16 mouse cellular contexts compared by ENCODE assay signal in genomic region chr10:126812243-126812755, GRCm38 (mm10).
DNase-seq lines count a peak whose midpoint lies in the region; ATAC-seq and TF ChIP-seq lines count a peak whose summit lies in the region.
"Had no signal": no experiment of that assay in that cellular context is flagged by ENCODE, and none has a peak within 500 bp of the region (broad histone marks: within the 10 kb centered on the region; RNA-seq: fewer than 3 reads in every experiment).

No protein-coding gene starts in this region.

- no peak overlapping the region for H3K9ac ChIP-seq in heart, postnatal 0 days (replicated peaks; ENCODE audit: low read depth, low read length)
- no peak overlapping the region for H3K9ac ChIP-seq in heart, adult 2 months (ENCODE audit: low read depth, low read length)
- H3K9ac ChIP-seq in lung, embryonic 16.5 days (ENCODE audit: low read length): no peak overlapping the region
- no peak overlapping the region for H3K9ac ChIP-seq in hindbrain, embryonic 14.5 days
- no peak overlapping the region for H3K9ac ChIP-seq in intestine, embryonic 16.5 days (ENCODE audit: low read depth, low read length)
- H3K9ac ChIP-seq: embryonic facial prominence, embryonic 12.5 days; kidney, embryonic 15.5 days; liver, embryonic 14.5 days had no signal

- H3K36me3 ChIP-seq in heart, postnatal 0 days (replicated peaks; ENCODE audit: control insufficient read depth, insufficient read depth, low read length): no peaks in the 10 kb centered on the region
- no peaks in the 10 kb centered on the region for H3K36me3 ChIP-seq in heart, adult 2 months (ENCODE audit: control insufficient read depth, insufficient read depth, low read length)
- H3K36me3 ChIP-seq in lung, embryonic 16.5 days (ENCODE audit: control insufficient read depth, insufficient read depth, low read length): no peaks in the 10 kb centered on the region
- no peaks in the 10 kb centered on the region for H3K36me3 ChIP-seq in hindbrain, embryonic 14.5 days (replicated peaks; ENCODE audit: control insufficient read depth, insufficient read depth)
- no peaks in the 10 kb centered on the region for H3K36me3 ChIP-seq in intestine, embryonic 16.5 days (ENCODE audit: control insufficient read depth, insufficient read depth, low read length)
- H3K36me3 ChIP-seq: embryonic facial prominence, embryonic 12.5 days; kidney, embryonic 15.5 days had no signal

- no peaks in the 10 kb centered on the region for H3K9me3 ChIP-seq in heart, postnatal 0 days (replicated peaks; ENCODE audit: control insufficient read depth, low read length)
- H3K9me3 ChIP-seq in lung, embryonic 16.5 days (ENCODE audit: control insufficient read depth, low read length): no peaks in the 10 kb centered on the region
- no peaks in the 10 kb centered on the region for H3K9me3 ChIP-seq in hindbrain, embryonic 14.5 days (ENCODE audit: control insufficient read depth, low read length)
- no peaks in the 10 kb centered on the region for H3K9me3 ChIP-seq in intestine, embryonic 16.5 days (ENCODE audit: control insufficient read depth, low read length)
- H3K9me3 ChIP-seq: embryonic facial prominence, embryonic 12.5 days; kidney, embryonic 15.5 days had no signal

- TF ChIP-seq CTCF in heart, postnatal 0 days (IDR thresholded peaks at IDR 0.05; ENCODE audit: low read depth): no peak
- no peak for TF ChIP-seq CTCF in heart, adult 2 months (IDR thresholded peaks at IDR 0.05)

- WGBS in heart, postnatal 0 days: 60% methylated on average over 7 of the region's 7 CpGs
- 43% methylated on average over 7 of the region's 7 CpGs for WGBS in heart, adult 2 months
- 58% methylated on average over 7 of the region's 7 CpGs for WGBS in lung, embryonic 16.5 days
- 66% methylated on average over 7 of the region's 7 CpGs for WGBS in hindbrain, embryonic 14.5 days
- 68% methylated on average over 7 of the region's 7 CpGs for WGBS in intestine, embryonic 16.5 days

- no peak for TF ChIP-seq EP300 in heart, postnatal 0 days (IDR thresholded peaks at IDR 0.05; ENCODE audit: low read depth)
- TF ChIP-seq EP300 in heart, adult 2 months (IDR thresholded peaks at IDR 0.05; ENCODE audit: insufficient read depth, low read depth, low read length): no peak

- no peaks in the 10 kb centered on the region for H3K27me3 ChIP-seq in heart, postnatal 0 days (ENCODE audit: control insufficient read depth, insufficient read depth, low read length)
- no peaks in the 10 kb centered on the region for H3K27me3 ChIP-seq in heart, adult 2 months (ENCODE audit: control insufficient read depth, insufficient read depth, low read length)
- H3K27me3 ChIP-seq in lung, embryonic 16.5 days (ENCODE audit: control insufficient read depth, insufficient read depth, low read depth, low read length): no peaks in the 10 kb centered on the region
- no peaks in the 10 kb centered on the region for H3K27me3 ChIP-seq in hindbrain, embryonic 14.5 days (ENCODE audit: control insufficient read depth, insufficient read depth, low read length)
- no peaks in the 10 kb centered on the region for H3K27me3 ChIP-seq in intestine, embryonic 16.5 days (replicated peaks; ENCODE audit: control insufficient read depth, insufficient read depth, low read length)
- H3K27me3 ChIP-seq: embryonic facial prominence, embryonic 12.5 days; kidney, embryonic 15.5 days had no signal

- no peak overlapping the region for H3K4me3 ChIP-seq in heart, postnatal 0 days (ENCODE audit: low read depth, low read length)
- H3K4me3 ChIP-seq in heart, adult 2 months: no peak overlapping the region
- no peak overlapping the region for H3K4me3 ChIP-seq in lung, embryonic 16.5 days (ENCODE audit: low read length)
- no peak overlapping the region for H3K4me3 ChIP-seq in hindbrain, embryonic 14.5 days (replicated peaks; ENCODE audit: low read length)
- no peak overlapping the region for H3K4me3 ChIP-seq in intestine, embryonic 16.5 days (ENCODE audit: low read length)
- H3K4me3 ChIP-seq: embryonic facial prominence, embryonic 12.5 days; gastrocnemius, adult 2 months; kidney, embryonic 15.5 days had no signal

- H3K79me2 ChIP-seq in heart, adult 2 months (replicated peaks; ENCODE audit: control insufficient read depth, insufficient read depth, low read length): no peaks in the 10 kb centered on the region

- ATAC-seq in heart, postnatal 0 days (ENCODE audit: insufficient read depth, low read depth): peak; percentile 49; the same call in 1 of the 2 replicates
- ATAC-seq in lung, embryonic 16.5 days (ENCODE audit: low read depth): peak; percentile 58; the same call in 1 of the 2 replicates
- ATAC-seq in hindbrain, embryonic 14.5 days (ENCODE audit: low FRiP score): peak; percentile 25; the same call in 1 of the 2 replicates
- peak; percentile 63 for ATAC-seq in intestine, embryonic 16.5 days
- ATAC-seq: CD4-positive, CD25-positive, alpha-beta regulatory T cell, adult 4 months had no signal

- no peak overlapping the region for H3K4me2 ChIP-seq in heart, postnatal 0 days (ENCODE audit: low read depth, low read length)
- H3K4me2 ChIP-seq in lung, embryonic 16.5 days (ENCODE audit: low read depth, low read length): no peak overlapping the region
- H3K4me2 ChIP-seq in hindbrain, embryonic 14.5 days (replicated peaks): no peak overlapping the region
- no peak overlapping the region for H3K4me2 ChIP-seq in intestine, embryonic 16.5 days (ENCODE audit: low read depth, low read length)
- H3K4me2 ChIP-seq: embryonic facial prominence, embryonic 12.5 days; kidney, embryonic 15.5 days had no signal

- H3K4me1 ChIP-seq in heart, postnatal 0 days (ENCODE audit: control insufficient read depth, insufficient read depth): no peaks in the 10 kb centered on the region
- no peaks in the 10 kb centered on the region for H3K4me1 ChIP-seq in heart, adult 2 months (ENCODE audit: control insufficient read depth, insufficient read depth, low read length)
- H3K4me1 ChIP-seq in lung, embryonic 16.5 days (replicated peaks; ENCODE audit: control insufficient read depth, insufficient read depth, low read length): 0 out of 2 replicates have a peak, but pooled peaks cover 2% of the 10 kb centered on the region
- no peaks in the 10 kb centered on the region; the same call in 1 of the 2 replicates for H3K4me1 ChIP-seq in hindbrain, embryonic 14.5 days (replicated peaks; ENCODE audit: control insufficient read depth, insufficient read depth, low read length)
- H3K4me1 ChIP-seq in intestine, embryonic 16.5 days (ENCODE audit: control insufficient read depth, insufficient read depth, low read length): no peaks in the 10 kb centered on the region

- intact Hi-C loops in heart, adult 2 months (cut with DNase I): no loop called here

- no peak for DNase-seq in heart, postnatal 0 days (ENCODE audit: low spot score)
- no peak for DNase-seq in heart, adult 2 months
- DNase-seq in lung, postnatal 4 days: no peak
- no peak for DNase-seq in hindbrain, embryonic 14.5 days (ENCODE audit: low spot score)
- no peak for DNase-seq in gastrocnemius, postnatal 25 days
- DNase-seq in layer of hippocampus, adult 9-11 months: no peak
- DNase-seq: adrenal gland, postnatal 36 days; cerebellum, postnatal 36 days; gastrocnemius, adult 2 months; thymus, postnatal 36 days had no signal

- no peak for TF ChIP-seq POLR2A in heart, adult 2 months (IDR thresholded peaks at IDR 0.05; ENCODE audit: insufficient read depth, low read depth, low read length)

- H3K27ac ChIP-seq in heart, postnatal 0 days (ENCODE audit: low read depth): no peak overlapping the region
- H3K27ac ChIP-seq in heart, adult 2 months: no peak overlapping the region
- no peak overlapping the region for H3K27ac ChIP-seq in lung, embryonic 16.5 days (ENCODE audit: low read length)
- H3K27ac ChIP-seq in hindbrain, embryonic 14.5 days: no peak overlapping the region
- H3K27ac ChIP-seq in intestine, embryonic 16.5 days (ENCODE audit: low read length): no peak overlapping the region
- H3K27ac ChIP-seq: embryonic facial prominence, embryonic 12.5 days; gastrocnemius, adult 2 months; kidney, embryonic 15.5 days; liver, embryonic 14.5 days had no signal
